ENCODE assay signal across 9 mouse cellular contexts in the genomic region with DNA sequence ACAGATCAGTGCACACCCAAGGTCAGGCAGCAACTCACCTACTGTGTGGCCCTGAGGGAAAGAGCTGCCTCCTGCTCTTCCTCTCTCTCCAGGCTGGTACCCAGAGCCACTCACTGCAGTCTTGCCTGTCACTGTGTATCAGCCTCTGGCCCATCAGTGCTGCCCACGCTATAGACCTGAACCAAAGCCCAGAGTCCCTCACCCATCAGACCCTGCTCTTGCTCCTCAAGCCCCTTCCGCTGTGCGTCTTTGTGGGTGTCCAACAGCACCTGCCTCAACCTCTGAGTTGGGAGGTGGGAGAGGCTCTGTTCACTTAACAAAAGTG. TPM values are rescaled to one million over a fixed set of nuclear protein-coding genes. Genes with fewer than 3 reads are reported as not detected.
A peak's percentile ranks its signal among the peaks of the same experiment; 100 is the strongest.
DNase-seq lines count a peak whose midpoint lies in the region; ATAC-seq lines count a peak whose summit lies in the region.
"Had no signal": no experiment of that assay in that cellular context is flagged by ENCODE, and none has a peak within 500 bp of the region (broad histone marks: within the 10 kb centered on the region; RNA-seq: fewer than 3 reads in every experiment).

No protein-coding gene starts in this region.

- intact Hi-C loops in left cerebral cortex, postnatal 4 days (cut with DNase I), result no loop called here
- intact Hi-C loops in left cerebral cortex, postnatal 10 days (cut with DNase I), result no loop called here

- WGBS in embryonic facial prominence, embryonic 11.5 days, result 73% methylated on average over 3 of the region's 3 CpGs
- WGBS in limb, embryonic 12.5 days, result 83% methylated on average over 3 of the region's 3 CpGs

- H3K27me3 ChIP-seq in embryonic facial prominence, embryonic 11.5 days (ENCODE audit: control insufficient read depth, insufficient read depth, low read length), result no peaks in the 10 kb centered on the region
- no peaks in the 10 kb centered on the region for H3K27me3 ChIP-seq in limb, embryonic 12.5 days

- no peaks in the 10 kb centered on the region for H3K9me3 ChIP-seq in embryonic facial prominence, embryonic 11.5 days (replicated peaks; ENCODE audit: control insufficient read depth, low read length)
- no peaks in the 10 kb centered on the region for H3K9me3 ChIP-seq in limb, embryonic 12.5 days

- DNase-seq in cerebellum, postnatal 14 days, result peak; percentile 23 to 41
- DNase-seq in cerebellum, postnatal 36 days, result no peak
- DNase-seq in left cerebral cortex, postnatal 4 days, result peak; percentile 59
- DNase-seq in left cerebral cortex, adult 18-20 months (ENCODE audit: low spot score in 2 of 2), result no peak
- no peak for DNase-seq in embryonic facial prominence, embryonic 11.5 days (ENCODE audit: low spot score)
- no peak for DNase-seq in urinary bladder, postnatal 4 days (ENCODE audit: low spot score in 2 of 2)
- DNase-seq in left cerebral cortex, postnatal 10 days (ENCODE audit: extremely low spot score in 1 of 2, low spot score in 2 of 2), result no peak
- DNase-seq: spleen, adult 18-20 months had no signal

- 0 out of 2 replicates have a peak, but pooled peaks have one; percentile 27 for ATAC-seq in embryonic facial prominence, embryonic 11.5 days (replicated peaks; ENCODE audit: insufficient number of reproducible peaks, low FRiP score, low TSS enrichment, low read depth)
- ATAC-seq in limb, embryonic 12.5 days (ENCODE audit: insufficient number of reproducible peaks, insufficient read depth, low FRiP score, low TSS enrichment, low read depth), result peak; percentile 13; the same call in 1 of the 2 replicates

- H3K9ac ChIP-seq in embryonic facial prominence, embryonic 11.5 days (replicated peaks; ENCODE audit: low read length), result no peak overlapping the region
- H3K9ac ChIP-seq in limb, embryonic 12.5 days (replicated peaks), result no peak overlapping the region

- H3K27ac ChIP-seq in embryonic facial prominence, embryonic 11.5 days (replicated peaks; ENCODE audit: low read depth, low read length), result no peak overlapping the region; the same call in 1 of the 2 replicates
- peak overlapping the region; percentile 41; the same call in 1 of the 2 replicates for H3K27ac ChIP-seq in limb, embryonic 12.5 days

- H3K4me1 ChIP-seq in embryonic facial prominence, embryonic 11.5 days (ENCODE audit: control insufficient read depth, insufficient read depth, low read length), result no peaks in the 10 kb centered on the region; the same call in 1 of the 2 replicates
- peaks cover 54% of the 10 kb centered on the region for H3K4me1 ChIP-seq in limb, embryonic 12.5 days (replicated peaks)

- H3K36me3 ChIP-seq in embryonic facial prominence, embryonic 11.5 days (replicated peaks; ENCODE audit: control insufficient read depth, insufficient read depth, low read depth, low read length), result no peaks in the 10 kb centered on the region
- no peaks in the 10 kb centered on the region for H3K36me3 ChIP-seq in limb, embryonic 12.5 days

- no peak overlapping the region for H3K4me3 ChIP-seq in embryonic facial prominence, embryonic 11.5 days (ENCODE audit: low read depth, low read length)
- no peak overlapping the region for H3K4me3 ChIP-seq in limb, embryonic 12.5 days (replicated peaks)

- H3K4me2 ChIP-seq in embryonic facial prominence, embryonic 11.5 days (ENCODE audit: low read depth, low read length), result no peak overlapping the region
- H3K4me2 ChIP-seq in limb, embryonic 12.5 days, result no peak overlapping the region

RNA-seq across cellular contexts. Expression of gene Chst15, which starts 29.7 kb away (rescaled TPM):
- 10 to 100 TPM; 34.1 to 34.7 TPM for total RNA-seq in left cerebral cortex, postnatal 4 days (2021)
- 10 to 100 TPM; 38.5 to 39.6 TPM for total RNA-seq in left cerebral cortex, adult 18-20 months (2021)
- polyA plus RNA-seq in embryonic facial prominence, embryonic 11.5 days (2014; fragmentation: Nextera tagmentation; extraction: Ambion mirVana), result 8.7 and 10.5 TPM in 2 replicates
- polyA plus RNA-seq in limb, embryonic 12.5 days (2016; fragmentation: Nextera tagmentation; extraction: Ambion mirVana), result 21.2 and 23.8 TPM in 2 replicates
- 10 to 100 TPM; 31.3 to 37.3 TPM for total RNA-seq in left cerebral cortex, postnatal 10 days (2021)

Comparison
In these comparisons a context has a peak if more than half of its experiments do, and no peak if none do; other contexts are left out.
1. DNase-seq: peak in cerebellum, postnatal 14 days (2 of 2) and left cerebral cortex, postnatal 4 days (single experiment); none in cerebellum, postnatal 36 days (0 of 2), left cerebral cortex, adult 18-20 months (0 of 2), embryonic facial prominence, embryonic 11.5 days (single experiment), urinary bladder, postnatal 4 days (0 of 2) and left cerebral cortex, postnatal 10 days (0 of 2).